Mouse (Mus musculus) cerebellum, adult 11 months (tissue): ENCODE results near the gene Wasf3.
A peak's percentile ranks its signal among the peaks of the same experiment; 100 is the strongest.

Source experiments
- DNase-seq: peaks from one replicate; pipeline ENCODE4 v3.0.0; 2022

Gene Wasf3

DNA sequence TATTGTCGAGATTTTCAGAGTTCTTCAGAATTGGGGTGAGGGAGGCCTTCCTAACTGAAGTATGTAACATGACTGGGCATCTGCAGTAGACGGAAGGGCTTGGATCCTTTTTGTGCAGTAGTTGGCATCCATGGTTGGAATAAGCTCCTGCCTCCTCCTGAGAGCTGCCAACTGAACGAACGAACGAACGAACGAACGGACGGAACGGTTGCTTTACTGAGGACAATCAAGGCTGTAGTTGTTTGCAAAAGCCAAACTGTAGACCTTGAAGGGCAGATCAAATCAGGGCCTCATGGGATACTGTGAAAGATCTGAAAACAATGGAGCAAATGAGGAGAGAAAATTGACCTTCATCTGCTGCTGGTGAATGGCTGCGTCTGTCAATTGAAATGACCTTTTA, 17.5 kb downstream of the Wasf3 start:
- DNase-seq, result no peak

DNA sequence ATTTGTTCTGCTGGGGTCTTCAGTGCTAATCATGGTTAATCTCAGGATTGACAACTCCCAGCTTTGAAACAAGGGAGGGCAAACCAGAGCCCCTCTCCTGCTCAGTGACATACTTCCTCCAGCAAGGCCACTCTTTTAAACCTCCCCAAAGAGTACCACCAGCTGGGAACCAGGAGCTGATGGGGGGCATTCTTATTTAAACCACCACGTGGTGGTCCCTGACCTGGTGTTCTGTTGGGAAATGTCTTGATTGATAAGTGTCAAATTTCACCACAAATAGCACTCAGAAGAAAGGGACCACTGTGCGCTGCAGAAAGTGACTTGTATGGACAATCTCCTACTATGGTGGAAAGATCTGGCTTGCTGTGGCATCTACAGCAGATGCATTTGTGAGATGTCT, 19.1 kb downstream of the Wasf3 start:
- DNase-seq, result no peak

GRCm38 (mm10) chr5:146406133-146406532, 21.3 kb downstream of the Wasf3 start:
- no peak for DNase-seq

- no peak for DNase-seq
These were observed 23.0 kb downstream of the Wasf3 start for GRCm38 (mm10) chr5:146407791-146408190.

GRCm38 (mm10) chr5:146408604-146409003, 23.8 kb downstream of the Wasf3 start:
- no peak for DNase-seq

DNA sequence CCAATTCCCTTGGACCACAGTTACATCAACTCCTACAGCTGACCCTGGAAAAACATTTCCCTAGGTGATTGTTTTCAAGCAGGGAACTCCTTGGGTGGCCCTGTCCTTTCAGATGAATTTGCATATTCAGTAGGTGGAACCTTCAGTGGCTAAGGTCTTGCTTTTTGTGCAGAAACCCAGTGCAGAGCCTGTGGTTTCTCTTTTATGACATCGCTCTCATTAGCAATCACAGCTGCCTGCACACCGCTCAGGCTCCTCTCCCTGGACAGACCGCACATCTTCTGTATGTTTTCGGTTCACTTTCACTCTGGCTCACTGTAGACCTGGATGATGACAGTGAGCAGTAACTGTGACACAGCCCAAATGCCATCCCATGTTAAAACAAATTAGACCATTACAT, 26.0 kb downstream of the Wasf3 start:
- DNase-seq, result no peak

- DNase-seq, result no peak
These were observed 28.1 kb downstream of the Wasf3 start for GRCm38 (mm10) chr5:146412743-146413430.

- DNase-seq, result no peak
These were observed 29.8 kb downstream of the Wasf3 start for GRCm38 (mm10) chr5:146414611-146415010.

GRCm38 (mm10) chr5:146415218-146415617, 30.4 kb downstream of the Wasf3 start:
- no peak for DNase-seq

DNA sequence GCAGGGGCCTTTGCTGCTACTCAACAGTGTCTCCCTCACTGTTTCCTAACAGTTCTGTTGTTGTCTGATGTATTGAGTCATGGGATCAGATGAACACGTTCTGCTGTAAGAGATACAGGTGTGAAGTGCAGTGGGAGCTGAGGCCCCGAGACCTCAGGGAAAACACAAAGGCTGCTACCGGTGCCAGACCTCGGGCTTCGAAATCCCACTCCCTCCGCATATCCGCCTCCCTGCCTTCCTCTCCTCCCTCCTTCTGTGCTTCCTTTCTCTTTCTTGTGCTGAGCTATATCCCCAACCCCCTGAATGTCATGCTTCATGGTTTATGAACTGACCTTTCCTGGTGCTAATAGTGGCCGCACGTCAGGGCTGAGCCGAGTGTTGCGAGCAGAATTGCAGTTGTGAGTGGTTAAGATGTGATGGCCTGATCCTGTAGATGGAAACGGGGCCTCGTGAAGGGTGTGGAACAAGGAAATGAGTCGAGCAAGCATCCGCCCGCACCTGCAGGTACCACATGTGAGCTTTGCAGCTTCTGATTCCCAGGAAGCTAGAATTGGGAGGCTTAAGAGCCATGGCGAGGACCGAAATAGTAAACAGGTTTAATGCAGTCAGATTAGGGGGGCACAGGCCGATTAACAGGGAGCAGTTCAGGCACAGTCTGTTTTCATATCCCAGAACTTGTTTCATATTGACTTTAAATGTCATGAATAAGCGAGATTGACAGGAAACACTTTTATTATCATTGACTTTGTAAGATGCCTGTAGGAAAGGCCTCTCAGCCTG, 31.7 kb downstream of the Wasf3 start:
- no peak for DNase-seq

DNA sequence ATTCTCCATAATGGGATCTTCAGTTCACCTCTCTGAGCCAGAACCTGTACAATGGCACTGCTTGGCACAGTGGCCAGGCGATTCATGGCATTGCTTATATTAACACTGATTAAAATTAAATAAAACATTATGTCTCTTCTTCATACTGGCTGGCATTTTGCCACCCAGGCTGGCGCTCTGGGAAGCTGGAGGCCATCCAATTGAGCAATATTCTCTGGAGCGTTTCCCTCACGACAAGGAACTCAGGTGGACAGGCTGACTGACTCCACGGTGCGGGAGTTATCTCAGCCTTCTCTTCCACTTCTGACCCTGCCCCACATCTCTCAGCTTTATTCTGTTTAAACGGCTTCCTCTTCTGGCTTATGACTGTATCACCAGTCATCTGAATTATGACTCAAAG, 33.3 kb downstream of the Wasf3 start:
- DNase-seq, result peak; percentile 74

GRCm38 (mm10) chr5:146420081-146420480, 35.3 kb downstream of the Wasf3 start:
- DNase-seq, result no peak

- no peak for DNase-seq
These were observed 40.0 kb downstream of the Wasf3 start for GRCm38 (mm10) chr5:146424711-146425326.

- DNase-seq, result peak; percentile 48
These were observed 40.9 kb downstream of the Wasf3 start for GRCm38 (mm10) chr5:146425656-146426055.

- DNase-seq, result no peak
These were observed 43.3 kb downstream of the Wasf3 start for GRCm38 (mm10) chr5:146428109-146428508.

- DNase-seq, result no peak
These were observed 47.0 kb downstream of the Wasf3 start for GRCm38 (mm10) chr5:146431821-146432220.

GRCm38 (mm10) chr5:146432476-146432875, 47.7 kb downstream of the Wasf3 start:
- no peak for DNase-seq

DNA sequence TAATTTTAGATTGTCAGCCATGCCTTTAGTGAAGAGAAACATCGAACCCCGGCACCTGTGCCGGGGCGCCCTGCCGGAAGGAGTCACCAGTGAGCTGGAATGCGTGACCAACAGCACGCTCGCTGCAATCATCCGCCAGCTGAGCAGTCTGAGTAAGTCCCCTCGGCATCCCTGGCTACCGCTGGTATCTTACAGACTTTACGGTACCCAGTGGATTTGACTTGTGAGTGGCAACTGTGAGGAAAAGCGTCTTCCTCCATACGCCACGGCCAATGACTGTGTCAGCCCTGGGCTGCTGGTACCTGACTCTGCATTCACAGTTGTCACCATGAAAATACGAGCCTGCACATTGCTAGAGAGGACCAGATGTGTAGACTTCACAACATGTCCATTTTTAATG, 50.5 kb downstream of the Wasf3 start:
- no peak for DNase-seq

GRCm38 (mm10) chr5:146436796-146437195, 52.0 kb downstream of the Wasf3 start:
- no peak for DNase-seq

DNA sequence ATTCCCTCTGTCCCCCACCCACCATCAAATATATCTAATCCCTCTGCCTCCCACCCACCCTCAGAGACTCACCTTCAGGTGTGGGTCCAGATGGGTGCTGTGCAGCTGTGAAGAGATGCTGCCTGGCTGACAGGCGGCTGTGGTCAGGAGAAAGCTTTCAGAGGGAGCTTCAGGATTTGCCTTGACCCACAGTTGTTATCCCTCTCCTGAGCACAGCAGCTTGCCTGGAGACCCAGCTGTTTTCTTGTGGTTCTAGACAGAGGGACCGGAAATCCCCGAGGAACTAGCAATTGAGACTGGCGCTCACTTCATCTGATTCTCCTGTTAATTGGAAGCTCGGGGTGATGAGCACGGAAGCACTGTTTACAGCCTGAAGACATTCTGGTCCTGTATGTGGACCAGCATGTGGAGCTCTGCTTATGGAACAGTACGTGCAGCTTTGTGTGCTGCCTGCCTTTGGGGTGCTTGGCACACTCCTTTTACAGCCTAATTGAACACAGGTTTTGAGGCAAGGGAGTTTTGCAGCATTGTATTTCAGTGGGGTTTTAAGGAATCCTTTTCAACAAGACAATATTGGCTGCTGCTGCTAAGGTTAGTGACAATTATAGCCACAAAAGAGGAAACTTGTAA, 54.5 kb downstream of the Wasf3 start:
- DNase-seq, result no peak

DNA sequence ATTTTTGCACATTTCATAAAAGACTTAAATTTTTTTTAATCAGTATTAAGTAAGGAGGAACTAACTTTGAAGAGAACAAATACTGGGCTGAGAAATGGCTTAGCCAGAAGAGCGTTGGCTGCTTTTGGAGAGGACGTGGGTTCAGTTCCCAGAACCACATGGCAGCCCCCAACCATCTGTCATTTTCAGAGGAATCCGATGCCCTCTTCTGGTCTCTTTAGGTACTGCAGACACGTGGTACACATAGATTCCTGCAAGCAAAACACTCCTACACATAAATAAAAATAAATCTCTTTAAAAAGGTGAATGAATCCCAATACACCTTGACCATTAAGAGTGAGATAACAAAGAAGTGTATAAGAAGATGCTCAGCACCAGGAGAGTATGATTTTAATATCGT, 55.5 kb downstream of the Wasf3 start:
- DNase-seq, result no peak

- no peak for DNase-seq
These were observed 58.0 kb downstream of the Wasf3 start for GRCm38 (mm10) chr5:146442767-146443166.

GRCm38 (mm10) chr5:146446633-146447032, 61.8 kb downstream of the Wasf3 start:
- no peak for DNase-seq
